Mouse (Mus musculus) stomach, postnatal 0 days (tissue): ENCODE measurements around the gene Cse1l.

Source experiments
- CTCF ChIP-seq: IDR thresholded peaks from 2 replicates; pipeline ENCODE4 v1.5.1; 2016; ENCODE audit warnings: antibody characterized with exemption, low read depth, mild to moderate bottlenecking, moderate library complexity
- EP300 ChIP-seq: optimal IDR thresholded peaks from 2 replicates; pipeline ENCODE3; 2016; ENCODE audit warnings: antibody characterized with exemption

GRCm38 (mm10) chr2:166956805-166957204 lies 51.0 kb downstream of the Cse1l start:
- peak; percentile 75 for TF ChIP-seq CTCF
- TF ChIP-seq EP300: no peak
